Mouse (Mus musculus): Measurements from ENCODE around the gene Bud23.

Gene Bud23

DNA sequence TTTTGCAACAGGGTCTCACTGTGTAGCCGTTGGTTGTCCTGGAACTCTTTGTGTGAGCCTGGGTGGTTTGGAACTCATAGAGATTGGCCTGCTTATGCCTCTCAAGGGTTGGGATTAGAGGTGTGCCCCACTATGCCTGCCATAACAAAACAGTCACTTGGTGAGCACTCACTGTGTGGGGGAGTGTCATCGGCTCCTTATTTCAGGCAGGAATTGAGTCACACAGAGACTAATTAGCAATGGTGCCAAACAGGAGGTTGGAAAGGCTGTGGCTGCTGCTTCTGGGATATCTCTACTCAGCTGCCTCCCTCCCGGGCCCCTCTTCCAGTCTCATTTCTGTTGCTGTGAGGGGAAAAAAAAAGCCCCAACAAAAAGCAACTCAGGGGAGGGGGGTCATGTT is 20.2 kb downstream of the Bud23 start:
- no peaks in the 10 kb centered on the region for H3K36me3 ChIP-seq (ENCODE audit: control insufficient read depth, insufficient read depth, low read length, poor library complexity, severe bottlenecking)
- H3K27me3 ChIP-seq (ENCODE audit: control insufficient read depth, insufficient read depth, low read length, poor library complexity, severe bottlenecking), result no peaks in the 10 kb centered on the region
- no peak for DNase-seq (ENCODE audit: low read depth, low spot score)

DNA sequence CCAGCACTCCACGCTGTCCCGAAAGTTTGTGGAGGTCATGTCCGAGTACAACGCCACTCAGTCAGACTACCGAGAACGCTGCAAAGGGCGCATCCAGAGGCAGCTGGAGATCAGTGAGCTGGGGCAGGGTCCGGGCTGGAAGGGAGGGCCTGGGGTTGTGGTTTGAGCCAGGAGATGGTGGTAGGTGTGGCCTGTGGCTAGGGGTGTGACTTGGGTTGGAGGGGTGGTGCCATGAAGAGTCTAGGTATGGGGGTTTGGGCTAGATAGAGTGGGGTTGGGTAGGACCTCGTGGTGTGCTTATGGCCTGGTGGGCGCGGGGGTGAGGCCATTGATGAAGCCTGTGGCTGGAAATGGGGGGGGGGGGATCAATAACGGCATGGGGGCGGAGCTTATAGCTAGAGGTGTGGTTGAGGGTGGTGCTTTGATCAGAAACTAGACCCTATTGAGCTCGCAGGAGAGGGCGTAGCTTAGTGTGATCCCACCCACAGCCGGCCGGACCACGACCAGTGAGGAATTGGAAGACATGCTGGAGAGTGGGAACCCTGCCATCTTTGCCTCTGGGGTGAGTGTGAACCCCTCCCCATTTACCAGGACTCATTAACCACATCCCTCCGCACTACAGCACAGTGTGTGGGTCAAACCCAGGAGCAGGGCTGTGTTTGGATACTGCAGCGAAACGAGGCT is 22.5 kb downstream of the Bud23 start:
- H3K27me3 ChIP-seq (ENCODE audit: control insufficient read depth, insufficient read depth, low read length, poor library complexity, severe bottlenecking), result no peaks in the 10 kb centered on the region
- no peak for DNase-seq (ENCODE audit: low read depth, low spot score)
- H3K36me3 ChIP-seq (ENCODE audit: control insufficient read depth, insufficient read depth, low read length, poor library complexity, severe bottlenecking), result no peaks in the 10 kb centered on the region

GRCm38 (mm10) chr5:135040777-135041176 is 24.0 kb downstream of the Bud23 start:
- H3K36me3 ChIP-seq (ENCODE audit: control insufficient read depth, insufficient read depth, low read length, poor library complexity, severe bottlenecking), result no peaks in the 10 kb centered on the region

GRCm38 (mm10) chr5:135040059-135040458 is 24.7 kb downstream of the Bud23 start:
- H3K36me3 ChIP-seq (ENCODE audit: control insufficient read depth, insufficient read depth, low read length, poor library complexity, severe bottlenecking), result no peaks in the 10 kb centered on the region

More at GRCm38 (mm10) chr5:135040777-135041176, 24.0 kb downstream of the Bud23 start:
- no peak for DNase-seq (ENCODE audit: low read depth, low spot score)
- H3K27me3 ChIP-seq (ENCODE audit: control insufficient read depth, insufficient read depth, low read length, poor library complexity, severe bottlenecking), result no peaks in the 10 kb centered on the region

DNA sequence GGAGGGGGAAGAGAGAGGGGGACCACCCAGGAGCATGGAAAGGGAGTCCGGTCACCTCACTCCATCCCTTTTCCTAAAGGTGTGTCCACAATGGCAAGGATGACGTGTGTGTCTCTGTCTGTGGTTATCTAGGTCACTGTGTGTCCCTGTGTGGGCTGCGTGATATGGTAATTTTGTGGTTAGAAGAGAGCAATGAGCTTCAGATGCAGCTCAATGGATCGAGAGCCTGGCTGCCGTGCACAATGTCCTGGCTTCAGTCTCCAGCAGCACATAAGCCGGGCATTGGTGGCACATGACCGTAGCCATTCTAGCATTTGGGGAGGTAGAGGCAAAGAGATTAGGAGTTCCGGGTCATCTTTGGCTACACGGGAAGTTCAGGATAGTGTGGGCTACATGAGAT is 25.2 kb downstream of the Bud23 start:
- DNase-seq (ENCODE audit: low read depth, low spot score), result no peak
- no peaks in the 10 kb centered on the region for H3K36me3 ChIP-seq (ENCODE audit: control insufficient read depth, insufficient read depth, low read length, poor library complexity, severe bottlenecking)
- no peaks in the 10 kb centered on the region for H3K27me3 ChIP-seq (ENCODE audit: control insufficient read depth, insufficient read depth, low read length, poor library complexity, severe bottlenecking)

More at GRCm38 (mm10) chr5:135040059-135040458, 24.7 kb downstream of the Bud23 start:
- DNase-seq (ENCODE audit: low read depth, low spot score), result no peak
- no peaks in the 10 kb centered on the region for H3K27me3 ChIP-seq (ENCODE audit: control insufficient read depth, insufficient read depth, low read length, poor library complexity, severe bottlenecking)

DNA sequence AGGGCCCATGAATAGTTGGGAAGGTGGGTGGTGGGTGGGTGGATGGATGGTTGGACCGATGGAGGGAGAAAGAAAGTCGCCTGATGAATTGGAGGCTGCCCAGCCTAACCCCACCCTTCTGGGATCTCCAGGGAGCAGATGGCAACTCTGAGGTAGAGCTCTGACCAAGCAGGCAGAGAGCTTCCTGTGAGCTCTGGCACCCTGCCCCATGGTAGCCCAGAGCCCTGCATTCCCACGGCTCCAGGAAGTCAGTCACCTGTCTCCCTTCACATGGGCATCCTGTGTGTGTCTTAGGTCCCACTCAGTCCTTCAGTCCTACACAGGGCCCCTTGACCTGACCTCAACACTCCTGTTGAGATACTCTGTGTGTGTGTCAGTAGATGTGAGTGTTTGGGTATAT is 26.8 kb downstream of the Bud23 start:
- Histone ChIP-seq H3K27me3 (ENCODE audit: control insufficient read depth, insufficient read depth, low read length, poor library complexity, severe bottlenecking) (no peaks in the 10 kb centered on the region), H3K36me3 (ENCODE audit: control insufficient read depth, insufficient read depth, low read length, poor library complexity, severe bottlenecking) (no peaks in the 10 kb centered on the region)
- DNase-seq (ENCODE audit: low read depth, low spot score), result no peak

DNA sequence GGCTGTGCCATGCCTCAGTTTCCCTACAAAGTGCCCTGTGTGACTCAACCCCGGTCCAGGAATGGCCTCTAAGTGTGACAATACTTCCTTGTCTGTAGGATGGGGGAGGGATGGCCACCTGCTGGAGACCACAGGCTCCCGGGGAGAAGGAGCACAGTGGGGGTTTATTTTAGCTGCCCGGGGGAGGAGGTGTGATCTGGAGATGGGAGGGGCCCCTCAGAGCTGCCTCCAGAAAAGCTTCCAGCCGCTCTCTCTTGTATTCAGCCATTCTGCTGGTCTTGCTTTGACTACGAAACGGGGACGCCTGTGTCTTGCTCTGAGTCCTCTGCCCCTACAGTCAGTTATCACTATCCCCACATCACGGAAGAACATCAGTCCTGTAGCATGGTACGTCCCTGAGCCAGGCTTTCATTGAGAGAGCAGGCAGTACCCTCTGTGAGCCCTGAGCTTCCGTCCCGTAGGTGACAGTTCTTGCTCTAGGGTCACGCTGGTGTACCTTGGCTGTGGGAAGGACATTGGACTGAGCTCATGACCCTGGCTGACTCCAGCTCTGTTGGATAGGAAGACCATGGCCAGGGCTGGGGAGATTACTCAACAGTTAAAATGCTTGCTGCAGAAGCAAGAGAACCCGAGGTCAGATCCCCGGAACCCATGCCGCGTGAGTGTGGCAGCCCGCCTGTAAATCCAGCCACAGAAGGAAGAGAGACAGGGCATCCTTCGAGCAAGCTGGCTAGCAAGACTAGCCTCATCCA is 29.0 kb downstream of the Bud23 start:
- Histone ChIP-seq H3K27me3 (ENCODE audit: control insufficient read depth, insufficient read depth, low read length, poor library complexity, severe bottlenecking) (no peaks in the 10 kb centered on the region), H3K36me3 (ENCODE audit: control insufficient read depth, insufficient read depth, low read length, poor library complexity, severe bottlenecking) (no peaks in the 10 kb centered on the region)
- DNase-seq (ENCODE audit: low read depth, low spot score), result no peak

- Histone ChIP-seq H3K27me3 (ENCODE audit: control insufficient read depth, insufficient read depth, low read length, poor library complexity, severe bottlenecking) (no peaks in the 10 kb centered on the region), H3K36me3 (ENCODE audit: control insufficient read depth, insufficient read depth, low read length, poor library complexity, severe bottlenecking) (no peaks in the 10 kb centered on the region)
- peak; percentile 25 for DNase-seq (ENCODE audit: low read depth, low spot score)
These were observed 30.2 kb downstream of the Bud23 start for GRCm38 (mm10) chr5:135034593-135034992.

DNA sequence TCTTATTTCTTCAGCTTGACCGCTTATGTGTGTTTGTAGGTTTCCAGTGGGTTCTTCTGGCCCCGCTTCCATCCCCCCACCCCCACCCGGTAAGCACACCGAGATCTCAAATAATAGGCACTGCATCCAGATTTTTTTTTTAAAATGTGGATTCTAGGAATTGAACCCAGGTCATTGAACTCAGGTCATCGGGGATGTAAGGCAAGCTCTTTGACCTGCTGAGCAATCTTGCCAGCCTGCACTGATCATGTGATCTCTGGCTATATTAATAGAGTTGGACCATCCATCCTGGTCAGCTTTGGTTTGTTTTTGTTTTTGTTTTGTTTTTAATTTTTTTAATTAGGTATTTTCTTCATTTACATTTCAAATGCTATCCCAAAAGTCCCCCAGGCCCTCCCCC is 32.2 kb downstream of the Bud23 start:
- H3K27me3 ChIP-seq (ENCODE audit: control insufficient read depth, insufficient read depth, low read length, poor library complexity, severe bottlenecking), result no peaks in the 10 kb centered on the region
- H3K36me3 ChIP-seq (ENCODE audit: control insufficient read depth, insufficient read depth, low read length, poor library complexity, severe bottlenecking), result no peaks in the 10 kb centered on the region
- DNase-seq (ENCODE audit: low read depth, low spot score), result no peak

DNA sequence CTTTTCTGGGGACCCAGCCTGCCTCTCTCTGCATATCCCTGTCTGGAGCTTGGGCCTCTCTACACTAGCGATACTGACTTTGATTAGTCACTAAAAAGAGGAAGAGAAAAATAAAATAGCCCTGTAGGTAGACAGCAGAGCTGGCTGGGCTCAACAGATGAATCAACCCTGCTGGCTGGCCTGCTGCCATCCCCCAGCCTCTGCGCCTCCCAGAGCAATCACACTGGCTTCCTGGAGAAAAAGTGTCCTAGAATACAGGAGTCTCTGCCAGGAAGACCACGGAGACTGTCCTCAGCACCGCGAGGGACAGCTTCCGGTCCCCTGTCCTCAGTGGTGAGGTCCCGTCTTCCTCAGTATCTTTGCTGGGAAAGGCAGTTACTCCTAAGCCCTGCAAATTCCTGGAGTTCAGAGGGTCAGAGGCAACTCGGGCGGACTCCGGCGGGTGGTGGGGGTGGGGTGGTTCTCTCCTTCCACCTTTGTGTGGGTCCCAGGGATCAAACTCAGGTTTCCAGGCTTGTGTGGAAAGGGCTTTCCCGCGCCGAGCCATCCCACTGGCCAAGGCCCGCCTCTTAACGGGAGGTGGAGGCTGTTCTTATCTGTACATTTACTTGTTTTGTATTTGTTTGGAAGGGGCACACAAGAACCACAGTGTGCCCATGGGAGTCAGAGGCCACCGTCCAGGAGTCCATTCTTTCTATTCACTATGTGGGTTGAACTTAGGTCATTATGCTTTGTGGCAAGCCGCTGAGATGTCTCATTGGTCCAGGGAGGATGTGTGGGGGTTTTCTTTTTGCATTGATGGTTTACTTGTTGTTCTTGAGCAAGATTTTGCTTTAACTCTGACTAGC is 35.5 kb downstream of the Bud23 start:
- no peaks in the 10 kb centered on the region for H3K27me3 ChIP-seq (ENCODE audit: control insufficient read depth, insufficient read depth, low read length, poor library complexity, severe bottlenecking)
- no peaks in the 10 kb centered on the region for H3K36me3 ChIP-seq (ENCODE audit: control insufficient read depth, insufficient read depth, low read length, poor library complexity, severe bottlenecking)
- DNase-seq (ENCODE audit: low read depth, low spot score), result no peak

DNA sequence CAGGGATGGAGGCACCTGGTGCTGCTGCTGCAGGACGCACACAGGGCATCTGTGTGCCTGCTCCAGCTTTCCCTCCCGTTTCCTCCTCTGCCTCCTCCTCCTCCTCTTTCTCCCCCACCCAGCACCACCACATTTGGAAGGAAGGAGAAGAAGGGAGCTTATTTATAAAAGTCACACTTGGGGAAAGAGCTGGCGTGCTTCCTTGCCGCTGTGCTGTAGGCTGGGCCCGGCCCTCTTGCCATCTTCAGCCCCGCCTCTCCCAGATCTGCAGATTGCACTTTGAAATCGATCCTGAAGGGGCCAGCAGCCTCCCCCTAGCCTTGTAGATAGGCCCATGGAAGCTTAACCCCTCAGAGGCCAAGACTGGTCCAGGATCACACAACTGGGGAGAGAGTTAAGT is 38.9 kb downstream of the Bud23 start:
- no peaks in the 10 kb centered on the region for H3K36me3 ChIP-seq (ENCODE audit: control insufficient read depth, insufficient read depth, low read length, poor library complexity, severe bottlenecking)
- DNase-seq (ENCODE audit: low read depth, low spot score), result no peak
- no peaks in the 10 kb centered on the region for H3K27me3 ChIP-seq (ENCODE audit: control insufficient read depth, insufficient read depth, low read length, poor library complexity, severe bottlenecking)

- Histone ChIP-seq H3K36me3 (ENCODE audit: control insufficient read depth, insufficient read depth, low read length, poor library complexity, severe bottlenecking) (no peaks in the 10 kb centered on the region), H3K27me3 (ENCODE audit: control insufficient read depth, insufficient read depth, low read length, poor library complexity, severe bottlenecking) (no peaks in the 10 kb centered on the region)
- peak; percentile 55 for DNase-seq (ENCODE audit: low read depth, low spot score)
These were observed 40.0 kb downstream of the Bud23 start for GRCm38 (mm10) chr5:135024665-135025224.

DNA sequence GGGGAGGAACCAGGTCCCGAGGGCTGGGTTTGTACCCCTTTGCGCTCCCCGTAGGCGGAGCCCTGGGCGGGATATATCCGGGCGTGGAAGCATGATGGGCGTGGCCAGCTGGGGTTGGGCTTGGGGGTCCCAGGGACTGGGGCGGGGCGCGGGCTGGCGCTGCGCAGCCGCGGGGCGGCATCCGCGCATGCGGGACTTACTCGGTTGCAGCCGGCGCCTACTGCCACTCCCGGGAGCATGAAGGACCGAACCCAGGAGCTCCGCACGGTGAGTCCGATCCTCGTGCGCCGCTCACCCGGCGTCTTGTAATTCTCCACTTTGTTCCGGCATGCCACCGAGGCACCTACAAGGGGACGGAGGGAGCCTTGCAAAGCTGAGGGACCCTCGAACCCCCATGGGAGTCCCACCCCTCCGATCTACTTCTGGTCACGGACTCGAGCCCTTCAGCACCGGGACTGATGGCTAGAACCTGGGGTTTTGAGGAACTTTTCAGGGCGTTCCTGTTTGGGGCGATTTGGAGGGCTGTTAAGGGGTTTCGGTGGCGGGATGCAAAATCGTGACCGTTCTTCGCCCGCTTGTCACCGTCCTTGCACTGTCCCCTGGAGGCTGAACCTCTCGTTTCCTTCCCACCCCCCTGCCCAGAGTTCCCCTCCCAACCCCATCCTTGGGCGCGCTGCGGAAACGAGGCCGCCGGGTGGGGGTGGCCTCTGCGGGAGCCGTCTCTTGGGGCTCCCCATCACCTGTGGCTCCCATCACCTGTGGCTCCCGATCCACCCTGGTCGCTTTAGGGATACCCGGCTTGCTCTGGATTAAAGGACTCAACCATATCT is 41.2 kb downstream of the Bud23 start, which contains the start of gene Stx1a:
Stx1a (plus strand) TSS at position 139 of the 830 bp plus-strand sequence.
- DNase-seq (ENCODE audit: low read depth, low spot score), result peak; percentile 73
- Histone ChIP-seq H3K27me3 (ENCODE audit: control insufficient read depth, insufficient read depth, low read length, poor library complexity, severe bottlenecking) (no peaks in the 10 kb centered on the region), H3K36me3 (ENCODE audit: control insufficient read depth, insufficient read depth, low read length, poor library complexity, severe bottlenecking) (no peaks in the 10 kb centered on the region)

DNA sequence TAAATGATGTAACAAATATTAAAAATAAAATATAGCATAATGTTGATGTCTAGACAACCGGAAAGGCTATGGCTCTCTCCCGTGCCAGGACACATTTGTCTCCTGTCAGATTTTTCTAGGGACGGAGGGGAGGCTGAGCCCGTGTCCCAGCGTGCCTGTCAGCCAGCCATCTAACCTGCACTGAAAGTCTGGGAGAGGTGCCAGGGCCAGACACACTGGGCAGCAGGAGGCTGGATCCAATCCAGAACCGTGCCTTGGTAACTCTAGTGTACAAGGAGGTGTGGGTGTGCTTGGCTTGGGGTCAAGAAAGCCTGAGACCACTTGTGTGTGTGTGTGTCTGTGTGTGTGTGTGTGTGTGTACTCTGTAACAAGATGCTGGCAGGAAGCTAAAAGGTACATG is 42.9 kb downstream of the Bud23 start:
- no peaks in the 10 kb centered on the region for H3K27me3 ChIP-seq (ENCODE audit: control insufficient read depth, insufficient read depth, low read length, poor library complexity, severe bottlenecking)
- no peaks in the 10 kb centered on the region for H3K36me3 ChIP-seq (ENCODE audit: control insufficient read depth, insufficient read depth, low read length, poor library complexity, severe bottlenecking)
- no peak for DNase-seq (ENCODE audit: low read depth, low spot score)
